Mouse (Mus musculus) spleen, adult 12 weeks (tissue): ENCODE results near the gene Snapc5.

Experiments used
- DNase-seq: peaks from one replicate; pipeline ENCODE4 v3.0.0; 2022; ENCODE audit warnings: low spot score

Snapc5 gene

DNA sequence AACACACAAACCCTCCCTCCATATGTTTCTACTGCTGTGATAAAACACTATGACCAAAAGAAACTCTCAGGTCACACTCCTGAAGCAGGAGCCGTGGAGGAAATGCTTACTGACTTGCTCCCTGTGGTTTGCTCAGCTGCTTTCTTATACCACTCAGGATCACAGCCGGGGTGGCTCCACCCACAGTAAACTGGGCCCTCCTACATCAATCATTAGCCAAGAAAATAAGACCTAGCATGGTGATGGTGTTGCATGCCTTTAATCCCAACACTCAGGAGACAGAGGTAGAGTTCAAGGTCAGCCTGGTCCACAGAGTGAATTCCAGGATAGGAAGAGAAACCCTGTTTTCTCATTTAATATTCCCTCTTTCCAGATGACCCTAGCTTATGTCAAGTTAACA is 20.8 kb downstream of the Snapc5 start:
- no peak for DNase-seq

DNA sequence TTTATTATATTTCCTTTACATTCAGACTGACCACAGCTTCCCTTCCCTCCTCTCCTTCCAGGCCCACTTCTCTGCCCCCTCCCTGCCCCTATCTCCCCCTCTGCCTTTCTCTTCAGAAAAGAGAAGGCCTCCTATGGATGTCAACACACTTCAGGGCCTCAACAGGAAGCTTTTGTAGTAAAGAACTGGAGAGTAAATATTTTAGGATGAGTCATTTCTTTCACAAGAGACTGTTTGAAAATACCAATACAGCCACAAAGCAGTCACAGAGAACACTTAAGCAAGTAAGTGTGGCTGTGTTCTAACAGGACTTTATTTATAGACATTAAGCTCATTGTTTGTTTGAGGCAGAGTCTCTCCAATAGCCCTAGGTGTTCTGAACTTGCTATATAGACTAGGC is 23.3 kb downstream of the Snapc5 start:
- DNase-seq, result no peak

DNA sequence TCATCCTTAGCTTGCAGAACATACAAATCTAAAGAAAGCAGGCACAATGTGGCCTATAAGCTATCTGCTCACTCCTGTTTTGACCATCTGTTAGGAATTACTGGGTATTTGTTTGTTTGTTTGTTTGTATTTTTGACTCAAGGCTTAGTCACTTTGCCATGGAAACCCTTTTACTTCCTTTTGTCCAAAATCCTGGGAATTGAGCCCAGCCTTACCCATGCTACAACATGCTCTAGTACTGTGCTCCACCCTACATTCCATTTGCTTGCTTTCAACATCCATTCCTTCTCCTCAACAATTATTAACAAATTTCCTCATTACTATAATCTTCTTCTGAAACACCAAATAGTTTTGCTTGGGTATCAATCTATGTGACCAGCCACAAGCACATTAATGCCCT is 23.8 kb downstream of the Snapc5 start:
- DNase-seq, result no peak

DNA sequence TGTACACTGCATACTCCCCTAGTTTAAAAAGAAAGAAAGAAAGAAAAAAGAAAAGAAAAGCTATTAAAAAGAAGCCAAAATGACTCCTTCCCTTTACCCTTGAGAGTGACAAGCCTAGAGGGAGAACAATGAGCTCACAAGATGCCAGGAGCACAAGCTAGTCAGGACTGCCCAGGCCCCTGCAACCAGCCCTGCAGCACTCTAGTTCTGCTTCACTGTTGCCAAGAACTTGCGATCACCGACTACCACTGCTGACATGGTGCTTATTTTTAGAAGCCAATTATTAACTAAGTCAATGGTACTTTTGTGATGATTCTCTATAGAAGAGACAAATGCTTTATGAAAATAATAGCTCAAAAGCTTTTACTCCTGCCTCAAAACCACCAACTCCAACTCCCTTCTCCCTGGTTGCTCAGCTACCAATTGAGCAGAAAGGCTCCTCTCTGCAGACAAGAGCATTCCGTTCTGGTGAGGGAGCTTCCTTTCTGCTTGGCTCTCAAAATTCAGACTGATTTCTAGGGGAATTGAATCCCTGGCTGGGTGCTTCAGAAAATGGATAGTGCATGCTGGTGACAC is 28.5 kb downstream of the Snapc5 start:
- no peak for DNase-seq

DNA sequence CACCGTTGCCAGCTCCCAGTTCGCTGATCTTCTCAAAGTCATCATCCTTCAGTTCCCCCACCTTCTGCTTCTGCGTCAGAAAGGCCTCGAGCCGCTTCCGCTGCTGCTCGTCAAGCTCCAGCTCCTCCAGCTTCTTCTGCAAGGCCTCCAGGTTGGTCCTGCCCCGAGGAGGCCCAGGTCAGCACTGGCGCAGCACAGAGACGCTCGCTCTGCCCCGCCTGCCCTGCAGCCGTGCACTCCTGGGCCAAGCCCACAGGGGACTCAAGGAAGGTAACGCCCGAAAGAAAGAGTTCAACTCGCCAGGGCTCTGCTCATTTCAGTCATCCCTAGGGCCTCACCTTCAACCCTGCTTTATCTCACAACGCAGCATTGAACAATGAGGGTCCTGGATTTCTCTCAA is 35.4 kb downstream of the Snapc5 start:
- DNase-seq, result no peak

DNA sequence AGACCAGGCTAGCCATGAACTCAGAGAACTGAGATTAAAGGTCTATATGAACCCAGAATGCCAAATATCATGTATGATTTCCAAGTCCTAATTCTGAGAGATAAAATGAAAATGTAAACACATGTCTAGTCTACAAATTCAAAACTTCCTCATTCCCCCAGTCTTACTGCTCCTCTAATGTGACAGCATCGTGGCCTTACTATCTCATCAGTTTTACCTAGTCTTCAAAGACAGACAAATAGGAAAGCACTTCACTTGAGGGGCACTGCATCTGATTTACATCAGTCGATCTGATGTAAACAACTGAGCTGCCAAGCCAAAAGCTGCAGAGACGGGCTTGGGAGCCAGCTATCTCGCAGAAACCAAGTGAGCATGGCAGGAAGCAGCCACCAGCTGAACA is 37.0 kb downstream of the Snapc5 start:
- DNase-seq, result no peak

DNA sequence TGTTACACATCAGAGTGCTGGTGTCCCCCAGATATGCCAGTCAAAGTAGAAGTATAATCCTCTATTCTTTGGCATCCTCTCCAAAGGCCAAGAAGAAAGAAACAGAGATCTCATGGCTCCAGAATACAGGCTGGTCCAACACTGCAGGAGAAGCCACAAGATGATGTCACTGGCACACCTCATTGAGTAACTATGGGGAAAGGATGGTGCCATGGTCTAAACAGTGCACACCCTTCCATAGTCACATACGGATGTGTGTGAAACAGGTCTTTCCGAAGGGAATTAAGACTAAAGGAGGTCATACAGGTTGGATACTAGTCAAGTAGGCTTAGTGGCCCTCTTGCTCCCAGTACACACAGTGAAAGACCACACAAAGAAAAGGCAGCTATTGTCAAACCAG is 37.6 kb downstream of the Snapc5 start:
- DNase-seq, result no peak

DNA sequence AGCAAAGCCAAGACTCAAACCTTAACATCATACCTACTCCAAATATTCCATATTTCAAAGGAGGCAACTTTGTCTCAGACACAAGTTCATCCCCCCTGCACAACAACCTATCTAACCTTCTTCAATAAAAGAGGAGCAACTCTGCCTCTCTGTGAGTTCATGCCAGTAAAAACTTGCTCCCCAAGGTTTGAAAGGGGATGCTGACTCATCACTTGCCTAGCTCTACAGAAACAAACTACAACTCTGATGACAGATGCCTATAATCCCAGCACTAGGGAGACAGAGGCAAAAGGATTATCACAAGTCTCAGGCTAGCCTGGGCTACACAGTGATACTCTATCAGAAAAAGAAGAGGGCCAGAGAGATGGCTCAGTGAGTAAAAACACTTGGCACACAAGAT is 38.8 kb downstream of the Snapc5 start:
- DNase-seq, result no peak

DNA sequence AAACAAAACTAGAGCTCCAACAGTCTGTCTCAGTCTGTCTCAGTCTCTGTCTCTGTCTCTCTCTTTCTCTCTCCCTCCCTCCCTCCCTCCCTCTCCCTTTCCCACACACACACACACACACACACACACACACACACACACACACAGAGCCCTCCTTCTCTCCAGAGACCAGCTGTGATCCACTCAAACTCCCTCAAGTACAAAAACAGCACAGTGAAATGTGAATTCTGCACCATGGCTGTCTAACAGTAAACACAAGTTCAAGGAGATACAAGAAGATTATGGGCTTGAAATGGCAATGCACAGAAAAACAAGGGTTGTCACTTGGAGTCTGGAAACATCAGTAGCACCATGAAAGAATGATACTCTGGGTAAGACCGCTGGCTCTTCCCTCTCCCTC is 40.2 kb downstream of the Snapc5 start:
- DNase-seq, result no peak

DNA sequence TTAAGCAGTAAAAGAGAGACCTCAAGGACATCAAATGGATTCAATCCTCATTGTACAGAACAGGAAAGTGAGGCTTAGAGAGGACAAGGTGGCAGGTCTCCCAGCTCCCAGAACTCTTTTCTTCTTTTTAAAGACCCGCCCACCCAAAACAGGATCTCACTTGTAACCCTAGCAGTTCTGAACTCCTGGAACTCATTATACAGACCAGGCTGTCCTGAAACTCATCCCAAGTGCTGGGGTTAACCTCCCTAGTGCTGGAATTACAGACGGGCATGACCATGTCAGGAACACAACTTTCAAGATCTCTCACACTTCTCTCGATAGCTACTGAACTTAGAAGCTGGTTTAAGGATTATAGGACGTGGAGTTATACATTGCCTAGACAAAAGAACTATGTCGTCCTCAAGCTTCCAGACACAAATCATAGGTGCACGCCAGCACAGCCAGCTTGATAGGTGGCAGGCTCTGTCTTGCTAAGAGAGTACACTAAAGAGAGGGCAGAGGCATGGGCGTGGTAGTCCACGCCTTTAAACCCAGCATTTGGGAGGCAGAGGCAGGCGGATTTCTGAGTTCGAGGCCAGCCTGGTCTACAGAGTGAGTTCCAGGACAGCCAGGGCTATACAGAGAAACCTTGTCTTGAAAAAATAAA is 40.8 kb downstream of the Snapc5 start:
- no peak for DNase-seq

DNA sequence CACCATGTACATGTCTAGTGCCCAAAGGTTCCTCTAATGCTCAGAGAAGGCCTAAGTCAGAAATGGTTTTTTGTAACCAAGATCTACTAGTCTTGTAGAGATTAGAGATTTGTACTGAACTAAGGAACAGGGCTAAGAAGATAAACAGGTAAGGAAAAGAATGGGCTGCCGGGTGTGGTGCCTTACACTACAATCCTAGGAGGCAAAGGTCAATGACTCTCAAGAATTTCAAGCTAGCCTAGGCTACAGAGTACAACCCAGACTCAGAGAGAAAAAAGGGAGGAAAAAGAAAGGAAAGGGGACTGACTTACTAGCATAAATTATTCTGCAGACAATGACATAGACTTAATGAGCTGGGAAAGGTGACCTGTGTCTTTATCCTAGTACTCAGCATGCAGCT is 41.5 kb downstream of the Snapc5 start:
- no peak for DNase-seq

DNA sequence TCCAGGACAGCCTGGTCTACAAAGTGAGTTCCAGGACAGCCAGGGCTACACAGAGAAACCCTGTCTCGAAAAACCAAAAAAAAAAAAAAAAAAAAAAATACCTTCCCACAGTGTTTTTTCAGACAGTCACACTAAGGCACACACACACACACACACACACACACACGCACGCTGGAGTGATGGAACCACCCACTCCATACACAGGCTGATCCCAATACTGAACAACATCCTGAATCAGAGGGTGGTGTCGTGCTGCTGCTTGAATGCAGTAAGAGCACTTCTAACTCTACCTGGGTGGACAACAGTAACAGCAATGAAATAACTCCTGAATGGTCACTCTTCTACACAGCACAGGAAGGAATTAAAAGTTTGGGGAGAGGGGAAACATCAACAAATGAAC is 42.4 kb downstream of the Snapc5 start:
- no peak for DNase-seq

DNA sequence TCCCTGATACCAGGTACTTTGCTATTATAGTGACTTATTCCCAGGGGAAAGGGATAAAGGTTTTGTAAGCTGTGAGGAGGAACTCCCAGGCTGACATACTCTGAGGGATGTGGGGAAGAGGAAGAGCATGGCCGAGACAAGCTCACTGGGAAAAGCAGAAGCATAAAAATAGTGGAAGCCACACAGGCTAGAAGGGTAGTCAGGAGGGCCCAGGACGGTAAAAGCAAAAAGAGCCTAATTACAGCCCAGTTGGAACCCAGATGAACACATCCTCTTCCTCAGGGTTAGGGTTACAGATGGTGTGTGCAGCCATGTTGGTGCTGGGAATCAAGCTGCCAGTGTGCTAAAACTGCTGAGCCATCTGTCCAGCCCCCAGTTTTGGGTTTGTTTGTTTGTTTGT is 43.0 kb downstream of the Snapc5 start:
- no peak for DNase-seq

DNA sequence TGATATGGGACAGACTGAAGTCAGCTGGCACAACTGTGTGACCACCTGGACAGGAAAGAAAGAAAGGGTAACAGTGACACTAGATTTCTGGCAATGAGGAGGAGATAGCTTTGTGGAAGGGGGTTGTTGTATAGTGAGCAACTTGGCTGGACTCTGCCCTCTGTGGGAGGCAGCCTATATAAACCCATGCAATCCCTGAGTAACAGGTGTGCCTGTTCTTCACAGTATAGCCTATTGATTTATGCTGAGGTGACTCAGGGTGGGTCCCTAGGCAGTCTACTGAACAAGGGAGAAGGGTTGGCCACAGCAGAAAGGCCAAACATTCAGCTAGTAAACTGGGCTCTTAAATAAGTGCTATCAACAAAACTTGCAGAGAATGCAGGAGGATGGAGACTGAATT is 46.7 kb downstream of the Snapc5 start:
- DNase-seq, result no peak

DNA sequence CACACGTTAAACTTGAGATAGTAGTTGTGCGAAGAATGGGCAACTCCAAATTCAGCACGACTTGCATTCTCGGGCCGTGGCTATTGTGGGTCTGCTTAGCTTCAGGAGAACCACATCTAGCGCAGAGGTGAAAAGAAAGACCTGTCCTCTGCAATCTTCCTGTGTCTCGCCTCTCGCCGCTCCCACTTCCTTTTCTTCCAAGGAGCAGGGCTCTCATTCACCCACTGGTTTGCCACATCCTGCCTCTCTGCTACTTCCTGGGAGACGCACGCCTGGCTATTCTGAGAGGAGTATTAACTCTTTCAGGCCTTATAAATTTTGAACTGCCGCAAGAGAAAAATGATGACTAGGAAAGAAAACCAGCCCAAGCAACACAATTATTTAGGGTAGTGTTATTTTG is 48.7 kb downstream of the Snapc5 start:
- no peak for DNase-seq

DNA sequence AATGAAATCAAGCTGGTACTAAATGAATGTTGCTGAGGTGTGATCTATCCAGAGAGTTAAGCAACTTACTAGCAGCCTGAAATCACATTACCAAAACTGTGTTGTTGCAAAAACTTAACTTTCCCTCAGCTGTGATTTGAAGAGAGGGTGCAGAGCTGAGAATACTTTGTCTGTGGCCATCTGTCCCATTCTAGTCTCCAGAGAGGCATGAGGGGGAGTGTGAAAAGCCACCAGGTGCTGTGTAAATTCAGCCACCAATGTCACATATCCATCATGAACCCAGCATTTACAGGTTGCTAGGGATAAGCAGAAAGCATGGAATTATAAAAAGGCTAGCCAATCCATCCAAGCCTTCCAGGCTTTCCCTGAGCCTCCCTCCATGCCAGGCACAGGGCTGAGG is 49.9 kb downstream of the Snapc5 start:
- no peak for DNase-seq

DNA sequence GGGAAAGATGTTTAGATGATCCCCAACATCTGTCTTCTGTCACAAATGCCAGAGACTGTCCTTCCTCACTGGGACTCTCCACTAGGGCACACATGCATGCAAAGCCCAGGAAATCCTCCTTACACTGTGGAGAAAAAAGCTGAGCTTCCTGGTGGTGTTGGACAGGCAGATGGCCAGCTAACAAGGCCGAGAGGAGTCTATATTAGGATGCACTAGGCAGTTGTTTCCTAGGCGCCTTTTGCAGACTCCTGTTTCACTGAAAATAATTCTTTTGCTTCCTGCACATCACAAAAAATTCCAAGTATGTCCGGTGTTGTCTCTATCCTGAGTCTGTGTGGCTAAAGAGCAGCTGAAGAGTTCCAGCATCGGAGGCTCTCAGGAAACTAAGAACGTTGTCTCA is 52.1 kb downstream of the Snapc5 start:
- DNase-seq, result no peak

DNA sequence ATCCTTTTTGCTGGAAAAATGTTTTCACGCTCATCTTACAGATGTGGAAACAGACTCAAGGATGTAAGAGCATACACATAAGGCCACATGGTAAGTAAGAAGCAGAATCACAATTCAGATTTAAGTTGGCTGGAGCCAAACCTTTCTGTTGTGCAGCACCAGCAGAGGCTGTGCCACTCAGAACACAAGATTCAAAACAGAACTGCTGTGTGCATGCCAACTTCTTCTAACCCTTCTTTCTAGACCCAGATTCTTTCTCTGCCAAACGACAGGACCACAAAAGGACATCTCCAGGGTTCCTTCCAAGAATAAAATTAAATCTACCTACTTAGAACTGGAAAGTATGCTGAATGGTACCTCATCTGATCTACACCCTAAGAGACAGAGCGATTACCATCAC is 52.6 kb downstream of the Snapc5 start:
- no peak for DNase-seq

DNA sequence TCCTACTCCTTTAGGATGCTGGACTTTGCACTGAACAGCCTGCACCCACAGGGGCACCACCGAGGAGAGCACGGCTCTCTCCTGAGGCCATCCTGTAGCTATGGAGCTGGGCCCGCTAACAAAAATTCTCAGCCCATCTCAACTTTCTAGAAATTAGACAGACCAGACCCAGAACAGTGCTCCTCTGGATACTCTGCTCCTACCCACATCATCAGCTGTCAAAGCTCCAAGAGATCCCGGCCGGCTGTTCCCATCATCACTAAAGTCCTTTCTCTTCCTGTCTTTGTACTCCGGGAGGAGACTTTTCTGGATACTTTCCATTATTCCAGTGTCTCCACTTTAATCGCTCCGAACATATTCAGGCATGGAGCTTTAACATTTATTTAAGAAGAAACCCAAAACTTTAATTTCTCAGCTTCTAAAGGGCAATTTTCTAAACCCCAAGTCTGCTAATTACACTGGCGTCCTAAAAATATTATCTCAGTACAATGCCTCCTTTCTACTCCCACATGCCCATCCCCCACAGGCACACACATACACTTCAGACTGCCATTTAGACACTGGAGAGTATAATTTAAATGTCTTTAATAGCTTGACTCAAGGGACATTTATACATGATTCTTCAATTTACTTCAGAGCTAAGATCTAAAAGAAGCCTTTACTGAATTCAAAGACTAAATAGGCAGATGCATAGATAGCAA is 53.3 kb downstream of the Snapc5 start:
- DNase-seq, result no peak
